15 mouse cellular contexts compared by ENCODE assay signal in the genomic region with DNA sequence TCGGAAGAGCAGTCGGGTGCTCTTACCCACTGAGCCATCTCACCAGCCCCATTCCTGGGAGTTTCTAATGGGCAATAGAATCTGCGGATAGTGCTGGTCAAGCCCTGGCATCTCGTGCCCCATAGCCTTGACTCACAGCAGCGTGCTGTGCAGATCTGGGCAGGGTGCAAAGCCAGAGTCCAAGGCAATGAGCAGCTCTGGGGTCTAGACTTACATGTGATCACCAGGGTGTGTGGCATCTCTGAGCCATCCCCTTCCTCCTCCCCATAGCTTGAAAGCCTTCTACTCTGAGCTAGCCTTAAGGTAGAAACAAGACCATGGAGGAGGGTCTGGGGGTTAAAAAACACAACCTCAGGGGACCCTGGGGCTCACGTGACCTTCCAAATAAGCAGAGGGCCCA.
"Had no signal": no experiment of that assay in that cellular context is flagged by ENCODE, and none has a peak within 500 bp of the region (broad histone marks: within the 10 kb centered on the region; RNA-seq: fewer than 3 reads in every experiment).

No protein-coding gene starts in this region.

- H3K36me3 ChIP-seq: neural tube, embryonic 13.5 days; neural tube, embryonic 15.5 days; stomach, embryonic 15.5 days had no signal

- DNase-seq: right cerebral cortex, adult 18-20 months; right cerebral cortex, postnatal 14 days; right cerebral cortex, postnatal 25 days; right cerebral cortex, postnatal 4 days; spleen, adult 18-20 months; thymus, adult 18-20 months; thymus, adult 2 months; thymus, postnatal 14 days; thymus, postnatal 25 days; thymus, postnatal 36 days; thymus, postnatal 4 days had no signal

- H3K27ac ChIP-seq: neural tube, embryonic 13.5 days; neural tube, embryonic 15.5 days; stomach, embryonic 15.5 days; stomach, postnatal 0 days had no signal

- H3K4me3 ChIP-seq: neural tube, embryonic 13.5 days; neural tube, embryonic 15.5 days; stomach, embryonic 15.5 days had no signal

- H3K9ac ChIP-seq: neural tube, embryonic 13.5 days; neural tube, embryonic 15.5 days; stomach, embryonic 15.5 days had no signal

- H3K27me3 ChIP-seq: neural tube, embryonic 13.5 days; neural tube, embryonic 15.5 days; stomach, embryonic 15.5 days had no signal

- H3K4me1 ChIP-seq: neural tube, embryonic 13.5 days; neural tube, embryonic 15.5 days; stomach, embryonic 15.5 days had no signal

- H3K4me2 ChIP-seq: neural tube, embryonic 13.5 days; neural tube, embryonic 15.5 days; stomach, embryonic 15.5 days had no signal

- H3K9me3 ChIP-seq: neural tube, embryonic 13.5 days; neural tube, embryonic 15.5 days; stomach, embryonic 15.5 days had no signal
